Mouse (Mus musculus) midbrain, embryonic 14.5 days (tissue): ENCODE results near the gene Nkx1-2. TPM values are rescaled to one million over a fixed set of nuclear protein-coding genes. Genes with fewer than 3 reads are reported as not detected.

Experiments
- ATAC-seq: fragments of 200-750 bp; cut with Nextera tagmentation; 2 replicates; pipeline ENCODE4 v1.8.0; 2017; ENCODE audit warnings: moderate number of reproducible peaks, moderate library complexity; ENCODE audit not compliant: low FRiP score, low TSS enrichment
- DNase-seq: peaks from one replicate; pipeline ENCODE4 v3.0.0-alpha.2; 2015
- H3K27ac ChIP-seq: fragments of 300-500 bp; sonication (generic); replicated peaks from 2 replicates; pipeline ENCODE4 v1.5.1; 2014; ENCODE audit warnings: mild to moderate bottlenecking, low read depth, low read length, moderate library complexity
- H3K27me3 ChIP-seq: fragments of 300-500 bp; sonication (generic); 2 replicates; pipeline ENCODE4 v1.6.1; 2014; ENCODE audit warnings: low read length, control low read depth, mixed read lengths; ENCODE audit not compliant: control insufficient read depth, insufficient read depth
- H3K36me3 ChIP-seq: fragments of 300-500 bp; sonication (generic); 2 replicates; pipeline ENCODE4 v1.6.1; 2014; ENCODE audit warnings: low read length, control low read depth; ENCODE audit not compliant: control insufficient read depth, insufficient read depth
- H3K4me1 ChIP-seq: fragments of 300-500 bp; sonication (generic); 2 replicates; pipeline ENCODE4 v1.6.1; 2014; ENCODE audit warnings: mild to moderate bottlenecking, antibody characterized with exemption, low read length, control low read depth; ENCODE audit not compliant: control insufficient read depth, insufficient read depth
- H3K4me2 ChIP-seq: fragments of 300-500 bp; sonication (generic); 2 replicates; pipeline ENCODE4 v1.6.1; 2014; ENCODE audit warnings: mild to moderate bottlenecking, low read length, moderate library complexity
- H3K4me3 ChIP-seq: fragments of 300-500 bp; sonication (generic); replicated peaks from 2 replicates; pipeline ENCODE4 v1.5.1; 2014; ENCODE audit warnings: low read depth, low read length
- H3K9ac ChIP-seq: fragments of 300-500 bp; sonication (generic); replicated peaks from 2 replicates; pipeline ENCODE4 v1.6.1; 2014; ENCODE audit warnings: mild to moderate bottlenecking, low read length, moderate library complexity
- H3K9me3 ChIP-seq: fragments of 300-500 bp; sonication (generic); 2 replicates; pipeline ENCODE4 v1.6.1; 2016; ENCODE audit warnings: low read length, control low read depth, mixed read lengths; ENCODE audit not compliant: control insufficient read depth
- WGBS: fragments of 180-500 bp; shearing (Covaris S2); extraction: QIAGEN DNeasy Blood & Tissue Kit; methylation state at CpG from one replicate; pipeline ENCODE4 v1.1.7; 2014; 5-methylcytosine and 5-hydroxymethylcytosine counted together
- polyA plus RNA-seq: library from polyadenylated mRNA; unstranded; fragments of >200 nt; fragmentation: Nextera tagmentation; extraction: Ambion mirVana; gene quantifications from 2 replicates; pipeline ENCODE4 v1.2.1, GENCODE M21; 2014

Nkx1-2 gene
- 0.74 and 0.82 TPM in 2 replicates for polyA plus RNA-seq

DNA sequence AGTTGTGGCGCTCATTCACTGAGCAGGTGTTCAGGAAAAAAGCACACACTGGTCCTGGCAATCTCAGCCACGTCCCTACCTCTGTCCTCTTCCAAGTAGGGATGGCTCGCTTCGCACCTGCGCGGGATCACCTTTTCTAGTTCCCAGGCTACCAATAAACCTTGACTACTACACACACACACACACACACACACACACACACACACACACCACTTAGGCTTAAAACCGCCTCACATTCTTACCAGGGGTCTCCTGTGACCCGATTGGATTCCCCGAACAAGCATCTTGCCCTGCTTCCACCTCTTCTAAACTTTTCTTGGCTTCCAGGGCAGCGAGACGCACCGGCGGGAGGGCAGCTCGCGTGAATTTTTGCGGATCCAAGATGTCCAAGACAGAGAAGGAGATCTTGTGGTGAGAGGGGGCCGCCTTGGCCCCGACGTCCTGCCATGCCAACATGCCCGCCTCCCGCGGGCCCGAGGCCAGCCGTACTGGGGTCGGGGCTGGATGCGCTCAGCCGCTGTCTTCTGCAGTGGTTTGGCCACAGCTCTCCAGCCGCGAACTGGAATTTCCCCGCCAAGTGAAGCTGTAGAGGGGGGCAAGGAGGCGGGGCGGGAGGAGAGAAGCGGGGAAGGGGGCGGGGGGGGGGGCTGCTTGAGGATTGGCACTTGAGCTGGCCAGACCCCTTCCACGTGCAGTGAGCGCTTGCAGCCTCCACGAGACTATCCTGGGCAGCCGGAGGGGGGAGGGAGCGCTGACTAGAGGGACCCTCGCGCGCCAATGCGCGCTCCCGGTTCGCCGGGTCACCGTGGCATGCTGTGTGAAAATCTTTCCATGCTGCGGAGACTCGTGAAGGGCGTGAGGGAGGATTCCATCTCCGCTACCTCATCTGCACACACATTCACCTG lies at the start of gene Nkx1-2:
Gene Nkx1-2, minus strand, starts transcription at position 567 of the 905 bp plus-strand sequence.
- Histone ChIP-seq H3K4me1 (peaks cover 19% of the 10 kb centered on the region; the same call in 1 of the 2 replicates), H3K4me3 (peak within 1 kb of the TSS; percentile 31), H3K27ac (no peak within 1 kb of the TSS), H3K36me3 (no peaks in the 10 kb centered on the region), H3K9me3 (no peaks in the 10 kb centered on the region), H3K9ac (no peak within 1 kb of the TSS; the same call in 1 of the 2 replicates), H3K4me2 (peak within 1 kb of the TSS; percentile 59), H3K27me3 (peaks cover 77% of the 10 kb centered on the region)
- WGBS: under 1% methylated on average over 50 of the region's 52 CpGs
- DNase-seq (peak; percentile 56), ATAC-seq (no peak)

DNA sequence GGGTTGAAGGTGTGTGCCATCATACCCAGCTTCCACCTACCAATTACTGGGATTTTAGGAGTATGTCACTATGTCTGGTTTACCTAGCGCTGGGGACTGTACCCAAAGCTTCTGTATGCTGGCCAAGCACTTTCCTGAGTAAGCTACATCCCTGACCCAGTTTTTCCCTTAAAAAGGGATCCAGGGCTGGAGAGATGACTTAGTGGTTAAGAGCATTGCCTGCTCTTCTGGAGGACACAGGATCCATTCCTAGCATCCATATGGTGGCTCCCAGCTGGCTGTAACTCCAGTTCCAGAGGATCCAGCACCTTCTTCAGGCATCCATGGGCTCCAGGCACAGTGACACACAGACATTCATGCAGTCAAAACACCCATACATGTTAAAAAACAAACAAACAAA lies 47.1 kb upstream of the Nkx1-2 start:
- ATAC-seq (no peak), DNase-seq (no peak)
- 100% methylated on average over 1 of the region's 1 CpGs for WGBS
- Histone ChIP-seq H3K4me3 (no peak overlapping the region), H3K9me3 (no peaks in the 10 kb centered on the region), H3K4me2 (no peak overlapping the region), H3K27ac (no peak overlapping the region), H3K9ac (no peak overlapping the region), H3K27me3 (no peaks in the 10 kb centered on the region), H3K36me3 (peaks cover 2% of the 10 kb centered on the region; the same call in 1 of the 2 replicates), H3K4me1 (no peaks in the 10 kb centered on the region)

DNA sequence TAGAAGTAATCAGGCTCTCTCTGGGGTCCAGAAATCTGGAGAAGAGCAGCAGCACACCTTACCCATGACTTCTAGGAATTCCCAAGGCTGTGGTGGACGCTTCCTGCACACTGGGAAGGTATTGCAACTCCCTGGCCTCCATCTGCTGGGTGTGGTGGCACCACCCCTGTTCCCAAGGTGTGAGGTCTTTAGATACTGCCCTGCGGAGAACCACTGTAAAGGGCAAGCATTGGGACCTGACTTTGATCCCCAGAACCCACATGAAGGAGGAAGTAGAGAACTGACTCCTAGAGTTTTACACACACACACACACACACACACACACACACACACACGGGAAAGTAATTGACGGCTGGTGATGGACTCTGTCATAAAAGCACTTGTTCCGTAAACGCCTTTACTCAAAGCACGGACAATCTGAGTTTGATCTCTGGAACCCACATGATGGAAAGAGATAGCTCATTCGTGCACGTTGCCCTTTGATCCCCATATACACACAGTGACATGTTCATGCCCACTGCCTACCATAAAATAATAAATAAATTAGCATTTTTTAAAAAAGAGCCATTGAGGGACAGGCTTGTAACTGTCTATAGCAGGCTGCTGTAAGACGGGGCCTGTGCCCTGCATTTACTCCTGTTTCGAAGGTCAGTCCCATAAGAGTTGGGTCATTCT lies 45.3 kb upstream of the Nkx1-2 start:
- Histone ChIP-seq H3K36me3 (peaks cover 3% of the 10 kb centered on the region; the same call in 1 of the 2 replicates), H3K27me3 (no peaks in the 10 kb centered on the region), H3K4me2 (no peak overlapping the region), H3K4me1 (no peaks in the 10 kb centered on the region; the same call in 1 of the 2 replicates), H3K4me3 (no peak overlapping the region), H3K9ac (no peak overlapping the region), H3K9me3 (no peaks in the 10 kb centered on the region), H3K27ac (no peak overlapping the region)
- no peak for ATAC-seq
- no peak for DNase-seq
- WGBS: 85% methylated on average over 11 of the region's 11 CpGs

DNA sequence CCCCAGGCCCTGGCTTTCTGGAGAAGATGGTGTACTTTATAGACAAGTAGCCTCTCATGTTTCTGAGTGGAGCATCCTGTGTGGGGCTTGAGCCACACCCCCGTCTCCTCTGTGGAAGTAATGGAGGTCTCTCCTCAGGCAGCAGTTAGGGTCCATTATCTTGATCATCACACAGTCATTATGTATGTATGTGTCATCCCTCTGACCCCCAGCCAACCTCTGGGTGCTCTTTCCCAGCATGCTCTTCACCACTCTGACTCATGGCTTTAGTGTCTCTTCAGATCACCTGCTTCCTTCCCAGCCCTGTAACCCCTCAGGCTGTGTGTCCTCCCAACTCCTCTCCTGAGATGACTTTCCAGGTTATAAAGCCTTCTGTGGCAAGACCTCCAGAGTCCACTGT lies 42.2 kb upstream of the Nkx1-2 start:
- 88% methylated on average over 1 of the region's 1 CpGs for WGBS
- peaks cover 4% of the 10 kb centered on the region; the same call in 1 of the 2 replicates for H3K4me1 ChIP-seq

GRCm38 (mm10) chr7:132640946-132641345 lies 41.5 kb upstream of the Nkx1-2 start:
- H3K27me3 ChIP-seq: no peaks in the 10 kb centered on the region
- H3K4me1 ChIP-seq: peaks cover 4% of the 10 kb centered on the region; the same call in 1 of the 2 replicates
- H3K4me3 ChIP-seq: no peak overlapping the region
- H3K36me3 ChIP-seq: peaks cover 3% of the 10 kb centered on the region; the same call in 1 of the 2 replicates
- 49% methylated on average over 9 of the region's 9 CpGs for WGBS
- H3K9me3 ChIP-seq: no peaks in the 10 kb centered on the region
- ATAC-seq: no peak
- no peak overlapping the region for H3K27ac ChIP-seq
- no peak overlapping the region for H3K9ac ChIP-seq
- H3K4me2 ChIP-seq: no peak overlapping the region
- DNase-seq: peak; percentile 32

More for the DNA sequence above, 42.2 kb upstream of the Nkx1-2 start:
- Histone ChIP-seq H3K4me2 (no peak overlapping the region), H3K27me3 (no peaks in the 10 kb centered on the region), H3K36me3 (peaks cover 3% of the 10 kb centered on the region; the same call in 1 of the 2 replicates), H3K4me3 (no peak overlapping the region), H3K9me3 (no peaks in the 10 kb centered on the region), H3K27ac (no peak overlapping the region), H3K9ac (no peak overlapping the region)
- ATAC-seq (no peak), DNase-seq (no peak)

GRCm38 (mm10) chr7:132638446-132639087 lies 39.1 kb upstream of the Nkx1-2 start:
- H3K4me3 ChIP-seq: no peak overlapping the region
- peak; percentile 88 for DNase-seq
- 62% methylated on average over 12 of the region's 12 CpGs for WGBS

DNA sequence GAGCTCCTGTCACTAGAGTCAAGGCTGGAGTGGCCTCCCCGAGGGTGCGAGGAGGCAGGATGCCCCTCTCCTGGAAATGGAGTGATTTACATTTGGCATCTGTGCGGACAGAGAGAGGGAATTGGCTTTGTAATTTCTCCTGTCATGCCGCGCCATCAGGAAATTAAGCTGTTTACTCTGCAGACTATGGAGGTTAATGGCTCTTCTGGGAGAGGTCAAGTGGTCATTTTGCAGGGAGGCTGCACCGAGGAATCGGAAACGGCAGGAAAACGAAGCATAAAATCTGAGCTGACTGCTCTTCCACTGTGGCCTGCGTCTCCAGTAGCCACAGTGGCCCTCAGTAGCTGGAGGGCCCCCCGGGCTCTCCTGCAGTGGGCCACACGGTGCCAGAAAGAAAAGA lies 37.9 kb upstream of the Nkx1-2 start:
- H3K9me3 ChIP-seq: no peaks in the 10 kb centered on the region
- peaks cover 4% of the 10 kb centered on the region; the same call in 1 of the 2 replicates for H3K4me1 ChIP-seq
- WGBS: 14% methylated on average over 12 of the region's 12 CpGs
- ATAC-seq (no peak), DNase-seq (peak; percentile 12)
- no peak overlapping the region for H3K27ac ChIP-seq
- no peak overlapping the region for H3K4me3 ChIP-seq
- H3K36me3 ChIP-seq: peaks cover 3% of the 10 kb centered on the region; the same call in 1 of the 2 replicates
- H3K4me2 ChIP-seq: no peak overlapping the region
- no peaks in the 10 kb centered on the region for H3K27me3 ChIP-seq
- no peak overlapping the region for H3K9ac ChIP-seq

More at GRCm38 (mm10) chr7:132638446-132639087, 39.1 kb upstream of the Nkx1-2 start:
- no peak; the same call in 1 of the 2 replicates for ATAC-seq
- Histone ChIP-seq H3K36me3 (peaks cover 3% of the 10 kb centered on the region; the same call in 1 of the 2 replicates), H3K4me2 (no peak overlapping the region), H3K27me3 (no peaks in the 10 kb centered on the region), H3K4me1 (peaks cover 4% of the 10 kb centered on the region; the same call in 1 of the 2 replicates), H3K9me3 (no peaks in the 10 kb centered on the region), H3K27ac (no peak overlapping the region), H3K9ac (no peak overlapping the region)

DNA sequence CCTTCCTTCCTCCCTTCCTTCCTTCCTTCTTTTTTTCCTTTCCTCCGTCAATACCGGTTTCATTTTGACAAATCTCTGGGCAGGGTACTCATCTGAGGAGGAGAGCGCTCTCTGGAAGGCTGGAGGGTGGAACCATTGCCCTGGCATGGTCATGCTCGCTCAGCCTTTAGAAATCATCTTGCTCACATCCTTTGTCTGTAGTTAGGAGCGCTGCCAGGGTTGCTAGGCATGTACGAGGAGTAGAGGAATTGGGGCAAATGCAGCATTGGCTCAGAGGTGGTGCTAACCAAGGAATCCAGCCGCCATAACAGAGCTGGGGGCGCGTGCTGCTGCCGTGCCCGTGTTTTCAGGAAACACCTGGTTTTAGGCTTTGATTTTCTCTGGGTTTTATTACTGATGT lies 31.9 kb upstream of the Nkx1-2 start:
- DNase-seq (peak; percentile 65), ATAC-seq (no peak)
- no peaks in the 10 kb centered on the region for H3K4me1 ChIP-seq
- H3K9me3 ChIP-seq: no peaks in the 10 kb centered on the region
- H3K36me3 ChIP-seq: no peaks in the 10 kb centered on the region
- no peak overlapping the region for H3K4me3 ChIP-seq
- no peak overlapping the region for H3K9ac ChIP-seq
- H3K27ac ChIP-seq: no peak overlapping the region
- H3K4me2 ChIP-seq: no peak overlapping the region
- 66% methylated on average over 11 of the region's 11 CpGs for WGBS
- no peaks in the 10 kb centered on the region for H3K27me3 ChIP-seq
